Mouse (Mus musculus): ENCODE results near the gene Gprin1.
"Not testable (repeated sequence)": the region's sequence is repeated elsewhere in the genome, so short reads cannot be mapped to it uniquely, and the experiment has no call there.

The Gprin1 gene

GRCm38 (mm10) chr13:54749864-54750411 lies at the start of gene Gprin1:
Gprin1 (minus strand) TSS chr13:54749874.
- DNase-seq (ENCODE audit: extremely low spot score, low read depth, low spot score) = no peak

DNA sequence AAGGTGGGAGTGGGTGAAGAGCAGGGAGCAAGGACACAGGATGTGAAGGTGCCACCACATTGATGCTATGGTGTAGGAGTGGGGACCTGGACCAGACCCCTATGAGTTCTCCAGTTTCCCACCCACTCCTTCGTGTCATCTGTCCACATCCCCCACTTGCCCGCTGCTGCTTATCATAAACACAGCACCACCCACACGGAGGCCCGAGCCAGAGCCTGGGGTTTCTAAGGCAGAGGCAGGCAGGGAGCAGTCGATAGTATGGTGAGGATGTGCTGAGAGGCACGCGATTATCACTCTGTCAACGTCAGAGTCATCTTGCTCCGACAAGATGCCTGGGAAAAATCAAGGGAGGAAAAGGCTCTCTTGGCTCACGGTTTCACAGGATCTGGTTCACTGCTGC lies 49.1 kb upstream of the Gprin1 start:
- no peak for DNase-seq (ENCODE audit: extremely low spot score, low read depth, low spot score)

DNA sequence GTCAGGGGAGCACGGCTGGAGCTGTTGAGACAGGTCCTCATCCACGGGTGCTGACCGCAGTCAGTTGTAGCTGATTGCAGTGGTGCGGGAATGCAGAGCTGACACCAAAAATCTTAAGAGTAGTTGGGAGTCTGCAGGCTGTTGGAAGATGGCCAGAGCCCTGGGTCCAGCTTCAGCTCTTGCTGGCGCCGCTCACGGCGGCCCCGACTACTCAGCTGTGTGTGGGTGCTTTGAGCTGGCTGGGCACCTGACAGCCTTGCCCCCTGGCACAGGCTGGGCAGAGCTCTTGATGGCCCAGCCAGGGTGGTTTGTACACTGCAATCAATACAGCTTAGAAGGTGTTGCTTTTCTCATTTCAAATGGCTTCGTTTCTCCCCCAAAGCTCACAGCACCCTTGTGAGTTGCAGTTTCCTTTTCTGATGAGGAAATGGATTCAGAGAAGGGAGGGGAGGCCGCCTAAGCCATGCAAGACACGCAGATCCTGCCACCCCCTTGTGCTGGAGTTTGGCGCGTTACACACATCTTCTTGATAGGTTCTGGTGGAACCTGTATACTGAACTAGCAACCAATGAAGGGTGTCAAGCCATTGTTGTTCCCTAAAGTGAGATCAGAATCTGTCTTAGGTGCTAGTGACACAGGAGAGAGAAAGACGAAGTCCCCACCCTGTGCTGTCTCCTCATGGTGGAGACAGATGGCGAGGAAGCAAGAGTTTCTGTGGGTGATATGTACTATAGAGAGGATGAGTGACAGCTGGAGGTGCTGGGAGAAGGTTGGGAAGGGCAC lies 48.4 kb upstream of the Gprin1 start:
- no peak for DNase-seq (ENCODE audit: extremely low spot score, low read depth, low spot score)

- no peak for DNase-seq (ENCODE audit: extremely low spot score, low read depth, low spot score)
Observed at GRCm38 (mm10) chr13:54797356-54797755, 47.7 kb upstream of the Gprin1 start.

DNA sequence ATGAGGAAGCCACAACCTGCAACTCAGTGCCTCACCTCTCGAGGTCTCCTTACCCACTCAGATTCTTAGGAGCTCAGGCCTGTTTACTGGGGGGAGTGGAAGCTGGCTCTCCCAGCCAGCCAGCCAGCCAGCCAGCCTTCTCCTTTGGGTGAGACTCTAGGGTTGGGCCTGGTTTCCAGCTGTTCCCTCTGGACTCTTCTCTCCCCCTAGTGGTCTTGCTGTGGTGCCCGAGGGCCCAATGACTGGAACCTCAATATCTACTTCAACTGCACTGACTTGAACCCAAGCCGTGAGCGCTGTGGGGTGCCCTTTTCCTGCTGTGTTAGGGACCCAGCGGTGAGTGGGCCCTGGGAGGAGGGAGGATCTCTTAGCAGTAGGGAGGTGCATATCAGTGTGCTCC lies 45.2 kb upstream of the Gprin1 start:
- DNase-seq (ENCODE audit: extremely low spot score, low read depth, low spot score) = no peak

DNA sequence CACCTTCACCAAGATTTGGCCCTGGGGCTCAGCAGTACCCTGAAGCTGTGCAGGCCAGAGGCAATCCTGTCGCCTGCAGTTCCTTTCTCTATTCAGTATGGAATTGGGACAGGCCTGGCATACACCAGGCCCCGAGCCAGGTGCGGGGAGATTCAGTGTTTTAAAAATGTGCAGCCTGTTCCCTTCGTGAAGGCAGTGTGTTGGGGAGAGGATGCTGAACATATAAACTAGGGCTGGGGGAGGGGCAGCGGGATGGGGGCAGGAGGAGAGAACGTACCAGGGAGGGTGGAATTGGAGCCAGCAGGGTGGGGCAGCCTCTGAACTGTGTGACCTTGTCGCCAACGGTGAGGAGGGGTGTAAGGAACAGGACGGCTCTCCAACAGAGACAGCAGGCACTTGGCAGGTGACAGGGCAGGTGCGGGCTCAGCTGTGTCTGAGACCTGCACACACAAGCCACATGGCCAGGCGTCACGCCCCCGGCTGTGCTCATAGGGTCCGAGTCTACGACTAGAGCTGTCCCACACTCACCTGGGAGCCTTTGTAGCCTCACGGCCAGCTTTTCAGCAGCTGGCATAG lies 44.4 kb upstream of the Gprin1 start:
- no peak for DNase-seq (ENCODE audit: extremely low spot score, low read depth, low spot score)

DNA sequence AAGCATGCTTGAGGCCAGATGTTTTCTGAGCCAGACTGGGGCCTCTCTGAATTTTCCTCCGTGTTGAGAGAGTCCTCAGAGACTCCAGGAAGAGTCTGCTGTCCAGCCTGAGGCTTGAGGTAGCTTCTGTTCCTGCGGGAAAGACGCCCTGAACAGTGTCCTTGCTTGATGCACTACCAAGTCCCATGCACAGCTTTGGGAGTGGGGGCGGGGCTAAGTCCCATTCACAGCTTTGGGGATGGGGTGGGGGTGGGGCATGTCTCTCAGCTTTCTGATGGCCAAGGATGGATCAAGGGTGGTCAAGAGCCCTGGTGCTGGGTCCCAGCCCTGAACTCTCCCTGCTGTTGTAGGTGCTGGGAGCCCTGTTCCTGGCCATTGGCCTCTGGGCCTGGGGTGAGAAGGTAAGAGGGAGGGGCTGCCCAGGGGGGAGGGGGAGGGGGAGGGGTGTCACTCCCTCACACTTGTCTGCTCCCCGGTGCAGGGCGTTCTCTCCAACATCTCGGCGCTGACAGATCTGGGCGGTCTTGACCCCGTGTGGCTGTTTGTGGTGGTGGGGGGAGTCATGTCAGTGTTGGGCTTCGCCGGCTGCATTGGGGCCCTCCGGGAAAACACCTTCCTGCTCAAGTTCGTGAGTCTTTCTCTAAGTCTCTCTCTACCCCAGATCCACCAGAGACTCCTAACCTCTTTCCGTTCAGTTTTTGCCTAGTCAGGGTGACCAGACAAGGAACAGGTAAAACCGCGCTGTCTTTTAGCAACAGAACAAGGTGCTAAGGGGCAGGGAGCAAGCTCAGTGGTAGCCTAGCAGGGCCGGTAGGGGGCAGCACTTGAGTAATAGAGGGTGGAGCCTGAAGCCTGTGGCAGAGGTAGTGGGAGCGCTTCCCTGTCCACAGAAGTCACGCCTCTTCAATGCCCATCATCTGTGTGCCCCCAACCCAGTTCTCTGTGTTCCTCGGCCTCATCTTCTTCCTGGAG lies 42.9 kb upstream of the Gprin1 start:
- no peak for DNase-seq (ENCODE audit: extremely low spot score, low read depth, low spot score)

GRCm38 (mm10) chr13:54789561-54790397 lies 40.1 kb upstream of the Gprin1 start:
- DNase-seq (ENCODE audit: extremely low spot score, low read depth, low spot score) = no peak

DNA sequence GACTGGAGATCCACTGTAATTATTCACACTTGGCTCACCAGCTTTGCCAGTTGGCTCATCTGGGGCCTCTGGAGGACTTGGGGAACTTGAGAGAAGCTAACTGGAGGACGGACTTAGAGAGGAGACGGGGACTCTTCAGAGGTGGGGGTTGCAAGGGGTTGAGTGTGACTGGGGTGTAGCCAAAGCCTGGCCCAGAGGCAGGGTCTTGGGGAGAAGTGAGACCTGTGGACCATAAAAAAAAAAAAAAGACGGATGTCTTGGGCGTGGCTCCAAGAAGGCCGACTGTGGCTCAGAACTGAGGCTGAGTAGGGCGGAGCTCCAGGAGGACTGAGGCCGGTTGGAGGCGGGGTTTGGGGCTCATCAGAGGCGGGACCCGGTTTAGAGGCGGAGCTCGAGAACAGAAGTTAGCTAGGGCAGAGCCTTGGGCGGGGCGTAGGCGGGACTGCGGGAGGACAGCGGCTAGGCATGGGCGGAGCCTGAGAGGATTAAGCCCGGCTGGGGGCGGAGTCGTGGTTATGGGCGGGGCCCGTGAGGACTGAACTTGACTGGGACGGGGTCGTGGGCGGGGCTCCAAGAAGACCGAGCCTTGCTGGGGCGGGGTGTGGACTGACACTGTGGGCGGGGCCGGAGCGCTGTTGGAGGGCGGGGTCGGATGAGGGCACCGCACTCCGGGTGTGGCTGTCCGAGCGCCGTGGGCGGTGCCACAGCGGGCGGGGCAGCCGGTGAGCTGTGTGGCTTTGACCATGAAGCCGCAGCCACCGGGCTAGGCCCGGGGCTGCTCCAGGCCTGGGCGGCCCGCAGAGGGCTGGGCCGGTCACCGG lies 39.3 kb upstream of the Gprin1 start, which contains the start of gene Tspan17:
TSS of gene Tspan17 (plus strand) at position 638 of the 821 bp plus-strand sequence.
- DNase-seq (ENCODE audit: extremely low spot score, low read depth, low spot score) = peak; percentile 26

GRCm38 (mm10) chr13:54787591-54787990 lies 37.9 kb upstream of the Gprin1 start:
- DNase-seq (ENCODE audit: extremely low spot score, low read depth, low spot score) = not testable (repeated sequence)

DNA sequence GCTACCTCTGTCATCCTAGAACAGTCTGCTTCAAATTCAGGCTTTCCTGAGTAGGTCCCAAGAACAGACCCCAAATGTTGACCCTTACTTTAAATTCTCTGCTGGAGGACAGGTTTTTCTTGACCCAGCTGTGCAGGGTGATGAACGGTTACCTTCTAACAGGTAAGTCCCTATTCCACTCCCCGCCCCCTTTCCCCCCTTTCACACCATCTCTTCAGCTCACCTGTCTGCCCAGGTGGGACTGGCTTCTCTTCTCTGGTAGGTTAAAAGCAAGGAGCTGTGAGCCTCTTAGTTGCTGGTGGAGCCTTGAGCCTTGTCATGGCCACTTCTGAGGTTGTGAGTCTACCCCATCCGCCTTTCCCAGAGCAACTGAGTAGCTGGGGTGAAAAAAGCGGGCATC lies 34.0 kb upstream of the Gprin1 start, which contains the start of gene Eif4e1b:
TSS of gene Eif4e1b (plus strand) at position 301 of the 400 bp plus-strand sequence.
- DNase-seq (ENCODE audit: extremely low spot score, low read depth, low spot score) = no peak

DNA sequence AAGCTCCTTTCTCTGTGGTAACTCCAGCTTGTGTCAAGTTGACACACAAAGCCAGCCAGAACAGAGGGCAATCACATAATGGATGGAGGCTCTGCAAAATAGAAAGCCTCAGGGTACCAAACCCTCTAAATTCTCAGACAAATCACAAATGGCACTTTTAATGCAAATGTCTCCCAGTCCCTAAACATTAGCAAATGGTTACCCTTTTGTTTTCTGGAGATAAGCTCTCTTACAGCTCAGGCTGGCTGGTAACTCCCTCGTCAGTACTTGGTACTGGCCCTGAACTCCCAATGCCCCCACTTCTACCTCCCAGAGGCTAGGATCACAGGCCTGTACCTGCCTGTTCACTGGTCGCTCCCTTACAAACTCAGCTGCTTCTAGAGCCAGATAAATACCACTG lies 33.6 kb upstream of the Gprin1 start:
- no peak for DNase-seq (ENCODE audit: extremely low spot score, low read depth, low spot score)

DNA sequence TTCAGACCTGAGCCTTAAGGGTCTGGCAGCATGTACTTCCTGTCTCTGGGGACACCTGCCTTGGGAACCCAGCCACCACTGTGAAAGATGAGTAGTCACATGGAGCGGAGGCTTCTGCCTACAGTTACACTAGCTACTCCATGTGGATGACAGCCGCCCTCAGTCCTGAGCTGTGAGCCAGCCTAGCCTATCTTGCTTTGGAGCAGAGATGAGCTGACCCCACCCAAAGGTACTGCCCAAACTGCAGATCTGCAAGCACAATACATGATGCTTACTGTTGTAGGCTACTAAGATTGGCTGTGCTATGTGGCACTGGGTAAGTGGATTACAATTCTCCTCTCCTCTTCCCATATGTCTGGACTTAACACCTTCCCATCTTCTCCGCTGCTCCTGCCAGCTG lies 31.4 kb upstream of the Gprin1 start:
- no peak for DNase-seq (ENCODE audit: extremely low spot score, low read depth, low spot score)

DNA sequence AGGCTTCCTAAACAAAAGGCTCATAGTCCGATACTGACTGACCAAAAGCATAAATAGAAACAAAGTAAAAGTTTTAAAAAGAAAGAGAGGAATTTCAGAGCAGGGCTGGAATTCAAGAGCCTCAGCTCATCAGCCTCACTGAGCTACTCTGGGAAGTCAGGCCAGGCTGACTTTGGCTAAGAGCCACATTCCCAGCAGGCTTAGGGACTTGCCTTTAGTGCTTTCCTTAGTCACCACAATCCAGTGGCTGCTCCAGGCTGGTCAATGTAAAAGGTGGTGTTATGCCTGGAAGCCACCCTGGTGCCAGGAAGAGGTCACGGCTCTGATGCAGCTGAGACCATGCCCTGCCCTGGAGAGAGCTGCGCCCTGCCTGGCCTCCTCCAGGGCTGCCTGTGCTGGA lies 30.9 kb upstream of the Gprin1 start:
- no peak for DNase-seq (ENCODE audit: extremely low spot score, low read depth, low spot score)

GRCm38 (mm10) chr13:54767012-54767411 lies 17.3 kb upstream of the Gprin1 start:
- no peak for DNase-seq (ENCODE audit: extremely low spot score, low read depth, low spot score)

DNA sequence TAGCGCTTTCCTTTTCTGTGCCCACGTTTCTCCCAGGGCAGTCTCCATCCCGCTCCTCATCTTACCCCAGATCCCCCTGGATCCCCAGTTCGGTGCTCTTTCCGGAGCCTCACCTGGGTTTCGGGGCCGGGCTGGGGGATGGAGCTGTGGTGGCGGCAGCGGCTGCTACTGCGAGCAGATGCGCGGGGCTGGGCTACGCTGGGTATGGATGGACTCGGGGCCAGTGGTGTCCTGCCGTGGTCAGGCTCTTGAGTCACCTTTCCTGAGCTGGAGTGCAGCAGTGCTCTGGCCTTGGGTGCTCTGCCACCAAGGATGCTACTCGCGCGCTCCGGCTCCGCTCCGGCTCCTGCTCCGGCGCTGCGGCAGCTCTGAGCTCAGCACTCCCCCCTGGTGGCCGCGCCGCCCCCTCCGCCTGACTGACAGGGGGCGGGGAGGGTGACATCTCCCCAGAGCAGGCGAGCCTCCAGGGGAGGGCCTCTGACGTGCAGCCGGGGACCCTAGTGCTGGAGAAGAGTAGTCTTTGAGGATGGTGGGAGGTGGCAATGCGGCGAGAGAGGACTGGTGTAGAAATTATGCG lies 16.6 kb upstream of the Gprin1 start, which contains the start of gene Sncb:
TSS of gene Sncb (minus strand) at position 404 of the 577 bp plus-strand sequence.
- no peak for DNase-seq (ENCODE audit: extremely low spot score, low read depth, low spot score)

GRCm38 (mm10) chr13:54765281-54766191 lies 15.9 kb upstream of the Gprin1 start:
- no peak for DNase-seq (ENCODE audit: extremely low spot score, low read depth, low spot score)

DNA sequence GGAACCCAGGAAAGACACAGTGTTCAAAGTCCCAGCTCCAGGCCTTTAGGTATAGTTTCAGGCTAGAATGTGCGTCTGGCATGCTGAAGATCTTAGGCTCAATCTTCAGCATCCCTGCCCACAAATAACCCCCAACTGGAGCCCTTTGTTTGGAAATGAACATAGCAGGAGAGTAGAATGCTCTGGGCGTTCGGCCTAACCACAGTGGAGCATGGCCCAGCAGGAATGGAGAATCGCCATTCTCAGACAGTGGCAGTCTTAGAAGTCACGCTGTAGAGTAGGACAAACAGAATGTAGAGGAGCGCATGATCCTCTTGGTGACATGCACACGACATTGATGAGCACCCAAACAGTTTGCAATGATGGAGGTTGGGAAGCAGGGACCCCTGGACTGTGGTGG lies 11.2 kb upstream of the Gprin1 start:
- no peak for DNase-seq (ENCODE audit: extremely low spot score, low read depth, low spot score)

All from hindlimb bud, embryonic 11.5 days (tissue).